Mouse (Mus musculus) kidney, adult 2 months (tissue): Measurements from ENCODE around the gene Trh.

Experiments
- CTCF ChIP-seq: fragments of 200-500 bp; conservative IDR thresholded peaks from 2 replicates; pipeline ENCODE4 v1.5.1; 2011; ENCODE audit warnings: low read depth, mild to moderate bottlenecking, control low read depth, low read length, moderate library complexity, mixed read lengths; ENCODE audit not compliant: insufficient read depth, insufficient read length
- POLR2A ChIP-seq: fragments of 200-500 bp; IDR thresholded peaks from one replicate; pipeline ENCODE4 v1.6.1; 2011; ENCODE audit warnings: low read depth, low read length, control low read depth

DNA sequence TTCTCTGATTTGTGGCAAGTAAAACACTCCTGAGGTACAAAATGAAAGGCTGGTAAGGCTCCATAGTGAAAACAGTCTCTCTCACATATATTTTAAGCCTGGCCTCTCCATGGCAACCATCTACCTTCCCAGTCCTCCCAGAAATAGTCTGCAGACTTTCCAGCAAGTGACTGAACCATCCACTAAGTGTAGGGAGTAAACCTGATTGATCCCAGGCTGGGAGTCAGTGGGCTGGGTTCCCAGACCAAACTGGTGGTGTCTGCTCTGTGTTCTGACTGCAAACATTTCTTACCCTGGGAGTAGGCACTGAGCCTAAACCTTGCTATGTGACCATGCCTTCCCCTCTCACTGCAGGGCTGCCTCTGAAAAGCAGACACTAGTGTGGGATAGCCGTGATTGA is 19.5 kb downstream of the Trh start:
- TF ChIP-seq CTCF, result no peak
- TF ChIP-seq POLR2A, result no peak
